Mouse (Mus musculus) embryonic facial prominence, embryonic 12.5 days (tissue): ENCODE measurements at regions not wholly inside any gene's neighbourhood (a gene's known extent, or its start where the extent isn't known, plus 50 kb on each side); places are given as distances from the start of the nearest gene placed in this dataset.

Experiments used
- ATAC-seq: fragments of 200-750 bp; cut with Nextera tagmentation; 2 replicates; pipeline ENCODE4 v1.8.0; 2017; ENCODE audit not compliant: insufficient number of reproducible peaks, insufficient read depth, low FRiP score, low TSS enrichment
- H3K27ac ChIP-seq: fragments of 300-500 bp; sonication (generic); 2 replicates; pipeline ENCODE4 v1.5.1; 2016; ENCODE audit warnings: mild to moderate bottlenecking
- H3K27me3 ChIP-seq: fragments of 300-500 bp; sonication (generic); 2 replicates; pipeline ENCODE4 v1.6.1; 2016; ENCODE audit warnings: mild to moderate bottlenecking, moderate library complexity
- H3K36me3 ChIP-seq: fragments of 300-500 bp; sonication (generic); 2 replicates; pipeline ENCODE4 v1.6.1; 2016; ENCODE audit warnings: mild to moderate bottlenecking
- H3K4me1 ChIP-seq: fragments of 300-500 bp; sonication (generic); 2 replicates; pipeline ENCODE4 v1.6.1; 2016
- H3K4me2 ChIP-seq: fragments of 300-500 bp; sonication (generic); replicated peaks from 2 replicates; pipeline ENCODE4 v1.6.1; 2016; ENCODE audit warnings: mild to moderate bottlenecking, moderate library complexity
- H3K4me3 ChIP-seq: fragments of 300-500 bp; sonication (generic); 2 replicates; pipeline ENCODE4 v1.5.1; 2016; ENCODE audit warnings: mild to moderate bottlenecking
- H3K9ac ChIP-seq: fragments of 300-500 bp; sonication (generic); 2 replicates; pipeline ENCODE4 v1.6.1; 2016; ENCODE audit warnings: mild to moderate bottlenecking, moderate library complexity
- H3K9me3 ChIP-seq: fragments of 300-500 bp; sonication (generic); 2 replicates; pipeline ENCODE4 v1.6.1; 2016; ENCODE audit warnings: mild to moderate bottlenecking, moderate library complexity
- WGBS: fragments of 180-500 bp; shearing (Covaris S2); methylation state at CpG from one replicate; pipeline ENCODE4 v1.1.7; 2016; 5-methylcytosine and 5-hydroxymethylcytosine counted together

- WGBS = 63% methylated on average over 13 of the region's 13 CpGs
- Histone ChIP-seq H3K9ac (no peak overlapping the region), H3K9me3 (no peaks in the 10 kb centered on the region), H3K4me3 (no peak overlapping the region), H3K27ac (no peak overlapping the region), H3K27me3 (no peaks in the 10 kb centered on the region), H3K4me2 (no peak overlapping the region), H3K4me1 (no peaks in the 10 kb centered on the region; the same call in 1 of the 2 replicates), H3K36me3 (no peaks in the 10 kb centered on the region)
- no peak for ATAC-seq
These were observed 109.3 kb upstream of the Rxfp2 start for GRCm38 (mm10) chr5:149909108-149909739.

GRCm38 (mm10) chr5:149909971-149910370 lies 108.5 kb upstream of the Rxfp2 start:
- H3K4me2 ChIP-seq = no peak overlapping the region
- no peak for ATAC-seq
- H3K27me3 ChIP-seq = no peaks in the 10 kb centered on the region
- H3K4me1 ChIP-seq = no peaks in the 10 kb centered on the region; the same call in 1 of the 2 replicates
- H3K9me3 ChIP-seq = no peaks in the 10 kb centered on the region
- no peak overlapping the region for H3K27ac ChIP-seq
- no peaks in the 10 kb centered on the region for H3K36me3 ChIP-seq
- no peak overlapping the region for H3K9ac ChIP-seq
- H3K4me3 ChIP-seq = no peak overlapping the region
- WGBS = 42% methylated on average over 8 of the region's 8 CpGs

- WGBS = 88% methylated on average over 8 of the region's 8 CpGs
- H3K4me2 ChIP-seq = no peak overlapping the region
These were observed 106.5 kb upstream of the Rxfp2 start for GRCm38 (mm10) chr5:149911968-149912367.

GRCm38 (mm10) chr5:149915761-149916160 lies 102.7 kb upstream of the Rxfp2 start:
- no peaks in the 10 kb centered on the region for H3K4me1 ChIP-seq
- H3K27me3 ChIP-seq = no peaks in the 10 kb centered on the region
- no peak overlapping the region for H3K4me2 ChIP-seq
- H3K4me3 ChIP-seq = no peak overlapping the region
- H3K36me3 ChIP-seq = no peaks in the 10 kb centered on the region
- H3K9me3 ChIP-seq = no peaks in the 10 kb centered on the region
- ATAC-seq = no peak
- no peak overlapping the region for H3K9ac ChIP-seq
- no peak overlapping the region for H3K27ac ChIP-seq

More at GRCm38 (mm10) chr5:149911968-149912367, 106.5 kb upstream of the Rxfp2 start:
- Histone ChIP-seq H3K9me3 (no peaks in the 10 kb centered on the region), H3K36me3 (no peaks in the 10 kb centered on the region), H3K4me1 (no peaks in the 10 kb centered on the region; the same call in 1 of the 2 replicates), H3K4me3 (no peak overlapping the region), H3K27ac (no peak overlapping the region), H3K9ac (no peak overlapping the region), H3K27me3 (no peaks in the 10 kb centered on the region)
- ATAC-seq = no peak

- H3K9ac ChIP-seq = no peak overlapping the region
- H3K27ac ChIP-seq = no peak overlapping the region
- H3K27me3 ChIP-seq = no peaks in the 10 kb centered on the region
- H3K9me3 ChIP-seq = no peaks in the 10 kb centered on the region
- ATAC-seq = no peak
- no peaks in the 10 kb centered on the region for H3K36me3 ChIP-seq
- 34% methylated on average over 3 of the region's 3 CpGs for WGBS
- H3K4me3 ChIP-seq = no peak overlapping the region
- no peak overlapping the region for H3K4me2 ChIP-seq
- H3K4me1 ChIP-seq = no peaks in the 10 kb centered on the region
These were observed 101.1 kb upstream of the Rxfp2 start for GRCm38 (mm10) chr5:149917374-149917773.

GRCm38 (mm10) chr5:149919097-149919496 lies 99.4 kb upstream of the Rxfp2 start:
- H3K4me3 ChIP-seq = no peak overlapping the region
- no peak overlapping the region for H3K4me2 ChIP-seq
- 73% methylated on average over 4 of the region's 4 CpGs for WGBS
- no peaks in the 10 kb centered on the region for H3K27me3 ChIP-seq
- no peaks in the 10 kb centered on the region for H3K9me3 ChIP-seq
- no peak for ATAC-seq
- no peak overlapping the region for H3K27ac ChIP-seq
- no peaks in the 10 kb centered on the region for H3K36me3 ChIP-seq
- H3K4me1 ChIP-seq = no peaks in the 10 kb centered on the region
- no peak overlapping the region for H3K9ac ChIP-seq

- WGBS = 84% methylated on average over 4 of the region's 4 CpGs
- Histone ChIP-seq H3K27me3 (no peaks in the 10 kb centered on the region), H3K27ac (no peak overlapping the region), H3K4me2 (no peak overlapping the region), H3K4me1 (no peaks in the 10 kb centered on the region), H3K4me3 (no peak overlapping the region), H3K9ac (no peak overlapping the region), H3K36me3 (no peaks in the 10 kb centered on the region), H3K9me3 (no peaks in the 10 kb centered on the region)
- no peak for ATAC-seq
These were observed 98.1 kb upstream of the Rxfp2 start for GRCm38 (mm10) chr5:149920326-149920725.

GRCm38 (mm10) chr5:149924501-149924900 lies 94.0 kb upstream of the Rxfp2 start:
- no peaks in the 10 kb centered on the region for H3K4me1 ChIP-seq
- no peaks in the 10 kb centered on the region for H3K27me3 ChIP-seq
- whole genome bisulfite sequencing = 91% methylated on average over 10 of the region's 10 CpGs

GRCm38 (mm10) chr5:149926786-149927185 lies 91.7 kb upstream of the Rxfp2 start:
- ATAC-seq = no peak
- no peak overlapping the region for H3K9ac ChIP-seq
- H3K27ac ChIP-seq = no peak overlapping the region
- no peaks in the 10 kb centered on the region for H3K4me1 ChIP-seq
- H3K4me3 ChIP-seq = no peak overlapping the region
- H3K9me3 ChIP-seq = no peaks in the 10 kb centered on the region
- 82% methylated on average over 2 of the region's 2 CpGs for WGBS
- no peaks in the 10 kb centered on the region for H3K27me3 ChIP-seq
- no peak overlapping the region for H3K4me2 ChIP-seq
- no peaks in the 10 kb centered on the region for H3K36me3 ChIP-seq

More at GRCm38 (mm10) chr5:149924501-149924900, 94.0 kb upstream of the Rxfp2 start:
- H3K27ac ChIP-seq = no peak overlapping the region
- no peak overlapping the region for H3K4me2 ChIP-seq
- H3K9me3 ChIP-seq = no peaks in the 10 kb centered on the region
- H3K9ac ChIP-seq = no peak overlapping the region
- H3K4me3 ChIP-seq = no peak overlapping the region
- no peaks in the 10 kb centered on the region for H3K36me3 ChIP-seq
- no peak for ATAC-seq

- Histone ChIP-seq H3K27me3 (no peaks in the 10 kb centered on the region), H3K4me2 (no peak overlapping the region), H3K4me3 (no peak overlapping the region), H3K27ac (no peak overlapping the region), H3K36me3 (no peaks in the 10 kb centered on the region), H3K9ac (no peak overlapping the region), H3K4me1 (peaks cover 3% of the 10 kb centered on the region; the same call in 1 of the 2 replicates), H3K9me3 (no peaks in the 10 kb centered on the region)
- WGBS = 69% methylated on average over 9 of the region's 9 CpGs
- ATAC-seq = no peak
These were observed 86.8 kb upstream of the Rxfp2 start for GRCm38 (mm10) chr5:149931574-149932161.

- no peak overlapping the region for H3K4me2 ChIP-seq
- H3K4me1 ChIP-seq = peaks cover 3% of the 10 kb centered on the region; the same call in 1 of the 2 replicates
- H3K36me3 ChIP-seq = no peaks in the 10 kb centered on the region
- no peak overlapping the region for H3K9ac ChIP-seq
- WGBS = 33% methylated on average over 4 of the region's 4 CpGs
- H3K27me3 ChIP-seq = no peaks in the 10 kb centered on the region
- no peak overlapping the region for H3K27ac ChIP-seq
- H3K9me3 ChIP-seq = no peaks in the 10 kb centered on the region
- no peak for ATAC-seq
- H3K4me3 ChIP-seq = no peak overlapping the region
These were observed 86.3 kb upstream of the Rxfp2 start for GRCm38 (mm10) chr5:149932220-149932619.

- no peaks in the 10 kb centered on the region for H3K9me3 ChIP-seq
- no peak for ATAC-seq
- no peak overlapping the region for H3K4me2 ChIP-seq
- H3K9ac ChIP-seq = no peak overlapping the region
- no peaks in the 10 kb centered on the region for H3K27me3 ChIP-seq
- no peak overlapping the region for H3K4me3 ChIP-seq
- no peaks in the 10 kb centered on the region for H3K36me3 ChIP-seq
- no peaks in the 10 kb centered on the region for H3K4me1 ChIP-seq
- no peak overlapping the region for H3K27ac ChIP-seq
These were observed 72.8 kb upstream of the Rxfp2 start for GRCm38 (mm10) chr5:149945651-149946050.
